Mouse (Mus musculus) liver, embryonic 14.5 days (tissue): Measurements from ENCODE around the gene Fgfrl1. TPM values are rescaled to one million over a fixed set of nuclear protein-coding genes. Genes with fewer than 3 reads are reported as not detected.

ENCODE experiments used
- ATAC-seq: fragments of 200-750 bp; cut with Nextera tagmentation; 2 replicates; pipeline ENCODE4 v1.8.0; 2017; ENCODE audit warnings: moderate number of reproducible peaks, mild to moderate bottlenecking, moderate library complexity; ENCODE audit not compliant: insufficient read depth
- DNase-seq, 3 experiments: peaks; one replicate each; pipeline ENCODE4 v3.0.0-alpha.2; 2012 to 2013; ENCODE audit warnings: low read depth in 3 of 3, low spot score in 3 of 3
- H3K27ac ChIP-seq: fragments of 300-500 bp; sonication (generic); 2 replicates; pipeline ENCODE4 v1.5.1; 2014; ENCODE audit warnings: moderate library complexity, mild to moderate bottlenecking, control low read depth, inconsistent platforms
- H3K27me3 ChIP-seq: fragments of 300-500 bp; sonication (generic); 2 replicates; pipeline ENCODE4 v1.6.1; 2014; ENCODE audit warnings: mild to moderate bottlenecking, low read length, moderate library complexity; ENCODE audit not compliant: control insufficient read depth, insufficient read depth
- H3K36me3 ChIP-seq: fragments of 300-500 bp; sonication (generic); replicated peaks from 2 replicates; pipeline ENCODE4 v1.6.1; 2014; ENCODE audit warnings: low read depth; ENCODE audit not compliant: control insufficient read depth, insufficient read depth
- H3K4me1 ChIP-seq, 2 experiments: fragments of 200-500 bp in 1 of 2; fragments of 300-500 bp in 1 of 2; sonication (generic) in 1 of 2; replicated peaks; 2 replicates each; pipeline ENCODE4 v1.6.1; 2012 to 2014; ENCODE audit warnings: antibody characterized with exemption in 1 of 2, inconsistent platforms in 1 of 2, low read length in 1 of 2; ENCODE audit not compliant: control insufficient read depth in 2 of 2, insufficient read depth in 2 of 2
- H3K4me2 ChIP-seq: fragments of 300-500 bp; sonication (generic); 2 replicates; pipeline ENCODE4 v1.6.1; 2014; ENCODE audit warnings: low read depth, mild to moderate bottlenecking, control low read depth, moderate library complexity
- H3K4me3 ChIP-seq, 2 experiments: fragments of 200-500 bp in 1 of 2; fragments of 300-500 bp in 1 of 2; sonication (generic) in 1 of 2; 2 replicates each; pipeline ENCODE4 v1.5.1; 2012 to 2014; ENCODE audit warnings: low read depth in 2 of 2, low read length in 2 of 2, mild to moderate bottlenecking in 2 of 2, control low read depth in 1 of 2, inconsistent platforms in 1 of 2, moderate library complexity in 1 of 2; ENCODE audit not compliant: insufficient read depth in 1 of 2
- H3K9ac ChIP-seq: fragments of 300-500 bp; sonication (generic); replicated peaks from 2 replicates; pipeline ENCODE4 v1.6.1; 2014; ENCODE audit warnings: mild to moderate bottlenecking, control low read depth, moderate library complexity
- H3K9me3 ChIP-seq: fragments of 300-500 bp; sonication (generic); 2 replicates; pipeline ENCODE4 v1.6.1; 2016; ENCODE audit warnings: low read length, mixed read lengths; ENCODE audit not compliant: control insufficient read depth
- CTCF ChIP-seq: IDR thresholded peaks from 2 replicates; pipeline ENCODE4 v1.5.1; 2016; ENCODE audit warnings: antibody characterized with exemption, low read depth, control low read depth
- EP300 ChIP-seq: IDR thresholded peaks from 2 replicates; pipeline ENCODE4 v1.6.1; 2016; ENCODE audit warnings: antibody characterized with exemption, low read depth
- WGBS: fragments of 180-500 bp; shearing (Covaris S2); extraction: QIAGEN DNeasy Blood & Tissue Kit; methylation state at CpG from one replicate; pipeline ENCODE4 v1.1.7; 2014; ENCODE audit not compliant: insufficient replicate concordance; 5-methylcytosine and 5-hydroxymethylcytosine counted together
- polyA plus RNA-seq, 2 experiments: library from polyadenylated mRNA; depleted of rRNA in 1 of 2; stranded (reverse) in 1 of 2; unstranded in 1 of 2; fragments of >200 nt; fragmentation: Nextera tagmentation in 1 of 2; extraction: Ambion mirVana in 1 of 2; gene quantifications; 2 replicates each; pipeline versions ENCODE4 v1.2.1 to v1.2.3; 2012 to 2014

The Fgfrl1 gene
- polyA plus RNA-seq, 2 experiments, result 5.9 to 11.0 TPM

DNA sequence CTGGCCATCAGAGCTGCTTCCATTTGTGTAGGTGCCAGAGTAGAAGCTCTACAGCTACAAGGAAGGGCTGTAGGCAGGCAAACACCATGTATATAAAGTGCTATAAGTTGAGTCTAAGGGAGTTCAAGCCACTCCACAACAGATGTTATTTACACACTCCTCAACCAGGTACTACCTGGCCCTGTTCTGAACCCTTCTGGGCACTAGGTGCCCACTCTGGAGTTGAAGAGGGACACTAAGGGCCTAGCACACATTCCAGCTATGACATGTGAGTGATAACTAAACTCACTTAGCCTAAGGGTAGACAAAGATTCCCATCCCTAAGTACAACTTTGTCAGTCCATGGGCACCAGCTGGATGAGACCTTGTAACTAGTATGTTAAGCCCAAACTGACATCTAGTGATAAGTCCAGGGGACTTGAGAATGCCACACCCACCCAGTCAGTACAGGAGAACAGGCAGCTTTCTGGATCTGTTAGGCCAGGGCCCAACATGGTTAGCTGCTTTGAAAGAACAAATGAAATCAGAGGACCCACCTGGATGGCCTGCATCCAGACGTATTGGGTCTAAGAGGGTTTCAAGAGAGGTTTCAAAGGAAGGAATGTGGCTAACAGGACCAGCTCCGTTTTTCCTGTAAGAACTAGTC is 44.2 kb upstream of the Fgfrl1 start:
- no peaks in the 10 kb centered on the region for H3K4me1 ChIP-seq
- no peak for ATAC-seq
- no peak overlapping the region for H3K4me3 ChIP-seq
- WGBS, result 63% methylated on average over 2 of the region's 2 CpGs
- DNase-seq, result no peak
- no peaks in the 10 kb centered on the region; the same call in 1 of the 2 replicates for H3K36me3 ChIP-seq
- no peak overlapping the region for H3K4me2 ChIP-seq
- TF ChIP-seq CTCF (no peak), EP300 (no peak)
- H3K27me3 ChIP-seq, result no peaks in the 10 kb centered on the region
- no peak overlapping the region for H3K27ac ChIP-seq
- no peak overlapping the region for H3K9ac ChIP-seq
- H3K9me3 ChIP-seq, result no peaks in the 10 kb centered on the region

DNA sequence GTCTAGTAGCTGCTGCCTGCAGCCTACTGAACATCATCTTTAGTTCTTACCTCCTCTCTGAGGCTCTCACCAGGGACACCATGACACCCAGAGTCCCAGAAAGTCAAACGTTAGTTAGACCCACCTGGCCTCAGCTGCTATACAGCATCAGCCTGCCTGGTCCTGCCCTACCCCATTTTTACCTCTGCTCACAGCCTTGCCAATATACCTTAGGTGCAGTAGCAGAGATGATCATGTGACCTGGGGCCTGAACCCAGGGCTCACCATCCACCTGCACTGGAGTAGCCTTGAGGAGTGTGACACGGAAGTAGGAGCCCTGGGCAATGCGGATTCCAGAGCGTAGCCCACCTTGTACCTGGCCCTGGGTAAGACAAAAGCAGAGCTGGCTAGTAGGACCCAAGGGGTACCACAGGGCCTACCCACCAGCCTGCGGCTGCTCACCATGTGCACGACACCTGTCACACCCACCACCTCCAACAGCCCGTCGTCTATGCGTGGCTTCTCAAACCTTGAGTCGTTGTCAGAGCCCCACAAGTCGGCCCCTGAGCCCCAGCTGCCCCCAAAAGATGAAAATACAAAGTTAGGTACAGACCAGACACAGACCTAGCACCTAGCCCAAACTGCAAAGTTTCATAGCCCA is 43.1 kb upstream of the Fgfrl1 start:
- H3K27me3 ChIP-seq, result no peaks in the 10 kb centered on the region
- H3K9ac ChIP-seq, result no peak overlapping the region
- no peak overlapping the region for H3K4me3 ChIP-seq
- H3K4me2 ChIP-seq, result no peak overlapping the region
- ATAC-seq (no peak), DNase-seq (no peak)
- H3K9me3 ChIP-seq, result no peaks in the 10 kb centered on the region
- 81% methylated on average over 11 of the region's 11 CpGs for WGBS
- TF ChIP-seq CTCF (no peak), EP300 (no peak)
- H3K36me3 ChIP-seq, result no peaks in the 10 kb centered on the region; the same call in 1 of the 2 replicates
- no peaks in the 10 kb centered on the region for H3K4me1 ChIP-seq
- H3K27ac ChIP-seq, result no peak overlapping the region

DNA sequence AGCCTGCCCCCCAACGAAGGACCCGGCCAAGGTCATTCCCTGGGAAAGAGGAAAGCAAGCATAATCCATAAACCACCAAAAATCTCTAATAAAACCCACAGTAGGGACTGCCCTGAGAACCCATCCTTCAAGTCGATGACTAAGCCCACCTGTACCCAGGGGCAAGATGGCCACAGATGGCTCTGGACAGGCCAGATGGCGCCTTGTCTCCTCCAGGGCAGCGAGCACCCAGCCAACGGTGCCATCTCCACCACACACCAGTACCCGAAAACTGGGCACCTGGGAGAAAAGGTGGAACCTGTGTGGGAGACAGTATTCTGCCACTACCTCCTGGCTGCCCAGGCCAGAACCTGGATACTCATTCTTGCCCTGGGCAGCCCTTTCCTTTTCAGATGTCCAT is 41.8 kb upstream of the Fgfrl1 start:
- Histone ChIP-seq H3K27ac (no peak overlapping the region), H3K9ac (no peak overlapping the region), H3K9me3 (no peaks in the 10 kb centered on the region), H3K36me3 (no peaks in the 10 kb centered on the region; the same call in none of the 2 replicates), H3K4me3 (no peak overlapping the region), H3K4me1 (no peaks in the 10 kb centered on the region), H3K4me2 (no peak overlapping the region), H3K27me3 (no peaks in the 10 kb centered on the region)
- no peak for ATAC-seq
- DNase-seq, result no peak
- 75% methylated on average over 7 of the region's 7 CpGs for WGBS
- no peak for TF ChIP-seq CTCF
- TF ChIP-seq EP300, result no peak

DNA sequence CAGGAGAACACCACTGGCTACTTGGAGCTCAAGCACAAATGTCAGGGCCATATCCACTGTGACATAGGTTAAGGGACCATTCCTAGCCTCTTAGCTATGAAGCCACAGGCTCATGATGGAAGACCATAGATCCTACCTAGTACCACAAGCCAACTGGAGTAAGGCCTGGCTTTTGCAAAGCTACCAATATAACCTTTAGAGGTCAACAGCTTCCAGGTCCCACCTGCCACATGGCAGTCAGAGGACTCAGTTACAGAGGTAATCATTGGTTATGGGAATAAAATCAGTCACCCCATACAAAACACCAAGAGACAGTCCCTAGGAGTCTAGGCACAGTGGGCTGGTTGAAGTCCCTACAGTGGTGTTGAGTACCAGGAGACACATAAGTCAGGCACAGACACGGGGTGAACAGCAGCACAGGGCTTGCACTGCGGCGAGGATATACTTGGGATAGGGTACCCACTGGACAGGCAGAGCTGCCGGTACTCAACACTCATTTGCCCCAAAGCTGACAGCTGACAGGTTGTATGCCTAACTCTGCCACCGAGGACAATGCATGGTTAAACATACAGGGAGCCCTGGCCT is 41.0 kb upstream of the Fgfrl1 start:
- no peak for ATAC-seq
- Histone ChIP-seq H3K9me3 (no peaks in the 10 kb centered on the region), H3K4me1 (no peaks in the 10 kb centered on the region), H3K36me3 (no peaks in the 10 kb centered on the region; the same call in none of the 2 replicates), H3K27me3 (no peaks in the 10 kb centered on the region), H3K27ac (no peak overlapping the region), H3K4me3 (no peak overlapping the region), H3K9ac (no peak overlapping the region), H3K4me2 (no peak overlapping the region)
- WGBS, result 67% methylated on average over 5 of the region's 5 CpGs
- TF ChIP-seq CTCF (no peak), EP300 (no peak)
- DNase-seq, result no peak

DNA sequence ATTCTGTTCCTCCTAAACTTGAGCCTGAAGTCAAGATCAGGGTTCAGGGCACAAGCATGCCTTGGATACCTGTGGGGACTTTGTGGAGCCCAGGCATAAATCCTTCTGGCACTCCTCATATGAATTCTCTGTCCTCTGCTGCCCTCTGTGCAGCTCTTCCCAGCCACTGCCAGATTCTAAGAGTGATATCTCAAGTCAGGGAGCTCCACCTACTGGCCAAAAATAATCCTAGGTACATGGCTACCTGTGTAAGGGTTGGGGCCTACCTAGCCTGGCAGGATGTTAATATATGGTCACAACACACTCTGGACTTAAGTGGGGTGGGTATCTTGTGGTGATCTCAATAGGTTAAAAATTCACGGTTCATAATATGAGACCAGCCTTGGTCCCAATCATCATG is 40.4 kb upstream of the Fgfrl1 start:
- Histone ChIP-seq H3K9me3 (no peaks in the 10 kb centered on the region), H3K4me1 (no peaks in the 10 kb centered on the region), H3K27ac (no peak overlapping the region), H3K4me2 (no peak overlapping the region), H3K36me3 (no peaks in the 10 kb centered on the region; the same call in none of the 2 replicates), H3K4me3 (no peak overlapping the region), H3K27me3 (no peaks in the 10 kb centered on the region), H3K9ac (no peak overlapping the region)
- DNase-seq (peak in 2 of 3 experiments; percentile 53 to 59), ATAC-seq (peak; percentile 44; the same call in 1 of the 2 replicates)
- TF ChIP-seq EP300 (no peak), CTCF (peak; percentile 85)
- WGBS, result 50% methylated on average over 1 of the region's 1 CpGs
